Mouse (Mus musculus) left cerebral cortex, postnatal 10 days (tissue): ENCODE results near the gene Tnfrsf9. TPM values are rescaled to one million over a fixed set of nuclear protein-coding genes. Genes with fewer than 3 reads are reported as not detected.
"Not testable (repeated sequence)": the region's sequence is repeated elsewhere in the genome, so short reads cannot be mapped to it uniquely, and the experiment has no call there.

Experiments
- DNase-seq, 2 experiments: peaks; one replicate each; pipeline ENCODE4 v3.0.0; 2021 to 2022; ENCODE audit warnings: low spot score in 2 of 2, mixed read lengths in 1 of 2; ENCODE audit errors: extremely low spot score in 1 of 2
- intact Hi-C: fragments of 180-260 bp; cut with DNase I; formaldehyde crosslinking; loops from one replicate; pipeline ENCODE4 v1.15.1; 2025
- total RNA-seq, 2 experiments: library from RNA; stranded (reverse); gene quantifications; 2 replicates each; pipeline ENCODE4 v1.2.3; 2021

The Tnfrsf9 gene
- total RNA-seq, result under 1 TPM; 0.36 to 0.47 TPM

- intact Hi-C loops, result no loop called here
- DNase-seq, result peak; percentile 95 to 99
Observed at GRCm38 (mm10) chr4:150914290-150914733, at the start of gene Tnfrsf9, which contains the start of gene Park7. Gene Tnfrsf9, plus strand, starts transcription at chr4:150914562. Gene Park7, minus strand, starts transcription at chr4:150914437.

GRCm38 (mm10) chr4:150865371-150865770 lies 49.0 kb upstream of the Tnfrsf9 start:
- intact Hi-C loops, result no loop called here
- DNase-seq, result no peak

- intact Hi-C loops, result no loop called here
- DNase-seq, result no peak
Observed at GRCm38 (mm10) chr4:150866069-150866468, 48.3 kb upstream of the Tnfrsf9 start.

GRCm38 (mm10) chr4:150866494-150866893 lies 47.9 kb upstream of the Tnfrsf9 start:
- intact Hi-C loops, result no loop called here
- DNase-seq, result no peak

GRCm38 (mm10) chr4:150868161-150868560 lies 46.2 kb upstream of the Tnfrsf9 start:
- DNase-seq, result no peak
- intact Hi-C loops, result no loop called here

GRCm38 (mm10) chr4:150868859-150869258 lies 45.5 kb upstream of the Tnfrsf9 start:
- no peak for DNase-seq
- intact Hi-C loops, result no loop called here

GRCm38 (mm10) chr4:150869276-150870197 lies 44.8 kb upstream of the Tnfrsf9 start:
- no peak for DNase-seq
- intact Hi-C loops, result no loop called here

GRCm38 (mm10) chr4:150870963-150871391 lies 43.4 kb upstream of the Tnfrsf9 start:
- intact Hi-C loops, result no loop called here

GRCm38 (mm10) chr4:150871392-150872138 lies 42.8 kb upstream of the Tnfrsf9 start:
- intact Hi-C loops, result no loop called here
- DNase-seq, result no peak

More at GRCm38 (mm10) chr4:150870963-150871391, 43.4 kb upstream of the Tnfrsf9 start:
- DNase-seq, result no peak

- intact Hi-C loops, result no loop called here
- peak; percentile 46 to 48 for DNase-seq
Observed at GRCm38 (mm10) chr4:150872139-150872651, 42.2 kb upstream of the Tnfrsf9 start.

GRCm38 (mm10) chr4:150872681-150873080 lies 41.7 kb upstream of the Tnfrsf9 start:
- intact Hi-C loops, result no loop called here
- no peak for DNase-seq

- DNase-seq, intact Hi-C loops: not testable (repeated sequence)
Observed at GRCm38 (mm10) chr4:150874416-150874815, 39.9 kb upstream of the Tnfrsf9 start.

- intact Hi-C loops, result no loop called here
- DNase-seq, result no peak
Observed at GRCm38 (mm10) chr4:150875393-150875792, 39.0 kb upstream of the Tnfrsf9 start.

GRCm38 (mm10) chr4:150879631-150880030 lies 34.7 kb upstream of the Tnfrsf9 start:
- no peak for DNase-seq
- intact Hi-C loops, result no loop called here

- intact Hi-C loops, result no loop called here
Observed at GRCm38 (mm10) chr4:150880364-150880763, 34.0 kb upstream of the Tnfrsf9 start.

GRCm38 (mm10) chr4:150882632-150883031 lies 31.7 kb upstream of the Tnfrsf9 start:
- intact Hi-C loops, result no loop called here
- no peak for DNase-seq

More at GRCm38 (mm10) chr4:150880364-150880763, 34.0 kb upstream of the Tnfrsf9 start:
- no peak for DNase-seq

- intact Hi-C loops, result no loop called here
Observed at GRCm38 (mm10) chr4:150887903-150888302, 26.5 kb upstream of the Tnfrsf9 start.

GRCm38 (mm10) chr4:150888492-150888891 lies 25.9 kb upstream of the Tnfrsf9 start:
- DNase-seq, result no peak
- intact Hi-C loops, result no loop called here

More at GRCm38 (mm10) chr4:150887903-150888302, 26.5 kb upstream of the Tnfrsf9 start:
- DNase-seq, result no peak

- DNase-seq, result peak in 1 of 2 experiments; percentile 71
- intact Hi-C loops, result no loop called here
Observed at GRCm38 (mm10) chr4:150889273-150889954, 24.9 kb upstream of the Tnfrsf9 start.
